Mouse (Mus musculus): ENCODE measurements at regions not wholly inside any gene's neighbourhood (a gene's known extent, or its start where the extent isn't known, plus 50 kb on each side); places are given as distances from the start of the nearest gene placed in this dataset.
A peak's percentile ranks its signal among the peaks of the same experiment; 100 is the strongest.

GRCm38 (mm10) chr15:25059347-25059746 is 354.2 kb downstream of the Basp1 start:
- Histone ChIP-seq H3K36me3 (no peaks in the 10 kb centered on the region), H3K4me1 (replicated peaks) (no peaks in the 10 kb centered on the region), H3K4me3 (replicated peaks) (no peak overlapping the region), H3K9me3 (no peaks in the 10 kb centered on the region), H3K27me3 (no peaks in the 10 kb centered on the region), H3K9ac (replicated peaks) (no peak overlapping the region), H3K4me2 (replicated peaks) (no peak overlapping the region), H3K27ac (no peak overlapping the region)
- ATAC-seq: no peak

GRCm38 (mm10) chr15:25047875-25048274 is 365.7 kb downstream of the Basp1 start:
- Histone ChIP-seq H3K4me3 (replicated peaks) (no peak overlapping the region), H3K9me3 (no peaks in the 10 kb centered on the region), H3K4me2 (replicated peaks) (no peak overlapping the region), H3K27me3 (no peaks in the 10 kb centered on the region), H3K36me3 (no peaks in the 10 kb centered on the region), H3K4me1 (replicated peaks) (peaks cover 5% of the 10 kb centered on the region), H3K9ac (replicated peaks) (no peak overlapping the region), H3K27ac (no peak overlapping the region)
- WGBS: 30% methylated on average over 1 of the region's 1 CpGs
- ATAC-seq: no peak

GRCm38 (mm10) chr15:25046514-25047138 is 366.9 kb downstream of the Basp1 start:
- no peaks in the 10 kb centered on the region for H3K36me3 ChIP-seq
- H3K27me3 ChIP-seq: no peaks in the 10 kb centered on the region
- H3K9me3 ChIP-seq: no peaks in the 10 kb centered on the region
- 42% methylated on average over 5 of the region's 5 CpGs for WGBS
- H3K27ac ChIP-seq: no peak overlapping the region
- H3K4me1 ChIP-seq (replicated peaks): peaks cover 5% of the 10 kb centered on the region
- no peak overlapping the region for H3K4me2 ChIP-seq (replicated peaks)
- ATAC-seq: no peak
- H3K9ac ChIP-seq (replicated peaks): no peak overlapping the region
- no peak overlapping the region for H3K4me3 ChIP-seq (replicated peaks)

GRCm38 (mm10) chr15:25036231-25036630 is 377.3 kb downstream of the Basp1 start:
- ATAC-seq: no peak
- 91% methylated on average over 3 of the region's 3 CpGs for WGBS
- H3K9me3 ChIP-seq: no peaks in the 10 kb centered on the region

GRCm38 (mm10) chr15:25027865-25028264 is 385.7 kb downstream of the Basp1 start:
- Histone ChIP-seq H3K27ac (peak overlapping the region; percentile 54), H3K9me3 (no peaks in the 10 kb centered on the region), H3K27me3 (no peaks in the 10 kb centered on the region), H3K9ac (replicated peaks) (no peak overlapping the region), H3K4me3 (replicated peaks) (no peak overlapping the region), H3K4me2 (replicated peaks) (no peak overlapping the region), H3K36me3 (no peaks in the 10 kb centered on the region), H3K4me1 (replicated peaks) (peaks cover 26% of the 10 kb centered on the region)
- ATAC-seq: no peak
- 39% methylated on average over 8 of the region's 8 CpGs for WGBS

More at GRCm38 (mm10) chr15:25036231-25036630, 377.3 kb downstream of the Basp1 start:
- no peak overlapping the region for H3K9ac ChIP-seq (replicated peaks)
- H3K27me3 ChIP-seq: no peaks in the 10 kb centered on the region
- no peaks in the 10 kb centered on the region for H3K36me3 ChIP-seq
- no peak overlapping the region for H3K4me3 ChIP-seq (replicated peaks)
- no peak overlapping the region for H3K27ac ChIP-seq
- H3K4me2 ChIP-seq (replicated peaks): no peak overlapping the region
- no peaks in the 10 kb centered on the region for H3K4me1 ChIP-seq (replicated peaks)

- Histone ChIP-seq H3K27me3 (no peaks in the 10 kb centered on the region), H3K9ac (replicated peaks) (peak overlapping the region; percentile 61), H3K36me3 (no peaks in the 10 kb centered on the region), H3K4me3 (replicated peaks) (peak overlapping the region; percentile 35), H3K27ac (peak overlapping the region; percentile 92), H3K9me3 (no peaks in the 10 kb centered on the region), H3K4me1 (replicated peaks) (peaks cover 26% of the 10 kb centered on the region), H3K4me2 (replicated peaks) (peak overlapping the region; percentile 54)
- ATAC-seq: peak; percentile 90
- 1% methylated on average over 15 of the region's 15 CpGs for WGBS
Measured at GRCm38 (mm10) chr15:25026786-25027461, 386.6 kb downstream of the Basp1 start.

- WGBS: 7% methylated on average over 8 of the region's 8 CpGs
- Histone ChIP-seq H3K27ac (peak overlapping the region; percentile 92), H3K36me3 (no peaks in the 10 kb centered on the region), H3K4me3 (replicated peaks) (peak overlapping the region; percentile 35), H3K27me3 (no peaks in the 10 kb centered on the region), H3K9ac (replicated peaks) (0 out of 2 replicates have a peak overlapping the region, but pooled peaks have one; percentile 14), H3K4me2 (replicated peaks) (peak overlapping the region; percentile 54), H3K9me3 (no peaks in the 10 kb centered on the region), H3K4me1 (replicated peaks) (peaks cover 29% of the 10 kb centered on the region)
- peak; percentile 59; the same call in 1 of the 2 replicates for ATAC-seq
Measured at GRCm38 (mm10) chr15:25026351-25026750, 387.2 kb downstream of the Basp1 start.

GRCm38 (mm10) chr15:25020916-25021315 is 392.6 kb downstream of the Basp1 start:
- peak; percentile 53 for ATAC-seq
- Histone ChIP-seq H3K4me3 (replicated peaks) (no peak overlapping the region), H3K27ac (peak overlapping the region; percentile 86), H3K9me3 (no peaks in the 10 kb centered on the region), H3K27me3 (no peaks in the 10 kb centered on the region), H3K4me1 (replicated peaks) (peaks cover 45% of the 10 kb centered on the region), H3K36me3 (no peaks in the 10 kb centered on the region), H3K4me2 (replicated peaks) (no peak overlapping the region), H3K9ac (replicated peaks) (no peak overlapping the region)
- WGBS: 46% methylated on average over 3 of the region's 3 CpGs

- no peak overlapping the region for H3K4me3 ChIP-seq (replicated peaks)
- no peak overlapping the region for H3K9ac ChIP-seq (replicated peaks)
- peak overlapping the region; percentile 33; the same call in 1 of the 2 replicates for H3K4me2 ChIP-seq (replicated peaks)
- no peaks in the 10 kb centered on the region for H3K27me3 ChIP-seq
- peaks cover 36% of the 10 kb centered on the region for H3K4me1 ChIP-seq (replicated peaks)
- 58% methylated on average over 12 of the region's 12 CpGs for WGBS
- no peaks in the 10 kb centered on the region for H3K36me3 ChIP-seq
- no peaks in the 10 kb centered on the region for H3K9me3 ChIP-seq
- ATAC-seq: peak; percentile 97
- H3K27ac ChIP-seq: peak overlapping the region; percentile 86
Measured at GRCm38 (mm10) chr15:25019352-25019941, 394.1 kb downstream of the Basp1 start.

- Histone ChIP-seq H3K4me3 (replicated peaks) (no peak overlapping the region), H3K27me3 (no peaks in the 10 kb centered on the region), H3K9ac (replicated peaks) (no peak overlapping the region), H3K4me1 (replicated peaks) (peaks cover 36% of the 10 kb centered on the region), H3K9me3 (no peaks in the 10 kb centered on the region), H3K27ac (peak overlapping the region; percentile 86), H3K4me2 (replicated peaks) (no peak overlapping the region), H3K36me3 (no peaks in the 10 kb centered on the region)
- 82% methylated on average over 3 of the region's 3 CpGs for WGBS
- peak; percentile 42 for ATAC-seq
Measured at GRCm38 (mm10) chr15:25018937-25019336, 394.6 kb downstream of the Basp1 start.

GRCm38 (mm10) chr15:25007720-25008119 is 405.8 kb downstream of the Basp1 start:
- no peaks in the 10 kb centered on the region for H3K27me3 ChIP-seq
- no peaks in the 10 kb centered on the region for H3K36me3 ChIP-seq
- H3K4me1 ChIP-seq (replicated peaks): no peaks in the 10 kb centered on the region
- no peaks in the 10 kb centered on the region for H3K9me3 ChIP-seq
- H3K9ac ChIP-seq (replicated peaks): no peak overlapping the region
- H3K4me3 ChIP-seq (replicated peaks): no peak overlapping the region
- ATAC-seq: no peak
- 97% methylated on average over 2 of the region's 2 CpGs for WGBS
- no peak overlapping the region for H3K4me2 ChIP-seq (replicated peaks)
- no peak overlapping the region for H3K27ac ChIP-seq

GRCm38 (mm10) chr15:25000171-25000570 is 413.4 kb downstream of the Basp1 start:
- no peak overlapping the region for H3K4me2 ChIP-seq (replicated peaks)

More at GRCm38 (mm10) chr15:25000171-25000570, 413.4 kb downstream of the Basp1 start:
- 86% methylated on average over 3 of the region's 3 CpGs for WGBS
- H3K27me3 ChIP-seq: no peaks in the 10 kb centered on the region
- no peaks in the 10 kb centered on the region for H3K4me1 ChIP-seq (replicated peaks)
- H3K27ac ChIP-seq: no peak overlapping the region
- no peak for ATAC-seq
- no peaks in the 10 kb centered on the region for H3K36me3 ChIP-seq
- no peak overlapping the region for H3K9ac ChIP-seq (replicated peaks)
- H3K4me3 ChIP-seq (replicated peaks): no peak overlapping the region
- no peaks in the 10 kb centered on the region for H3K9me3 ChIP-seq

Measured in midbrain, embryonic 13.5 days (tissue).